Mouse (Mus musculus) hindbrain, embryonic 10.5 days (tissue): ENCODE measurements around the gene Arl8a. TPM values are rescaled to one million over a fixed set of nuclear protein-coding genes. Genes with fewer than 3 reads are reported as not detected.

ENCODE experiments used
- DNase-seq: peaks from one replicate; pipeline ENCODE4 v3.0.0-alpha.2; 2017; ENCODE audit warnings: low spot score
- H3K27ac ChIP-seq: fragments of 300-500 bp; sonication (generic); 2 replicates; pipeline ENCODE4 v1.5.1; 2016; ENCODE audit warnings: mild to moderate bottlenecking, moderate library complexity
- H3K27me3 ChIP-seq: fragments of 300-500 bp; sonication (generic); 2 replicates; pipeline ENCODE4 v1.6.1; 2016; ENCODE audit warnings: mild to moderate bottlenecking; ENCODE audit not compliant: poor library complexity, insufficient read depth, severe bottlenecking
- H3K36me3 ChIP-seq: fragments of 300-500 bp; sonication (generic); 2 replicates; pipeline ENCODE4 v1.6.1; 2016; ENCODE audit warnings: mild to moderate bottlenecking, moderate library complexity
- H3K4me1 ChIP-seq: fragments of 300-500 bp; sonication (generic); replicated peaks from 2 replicates; pipeline ENCODE4 v1.6.1; 2016; ENCODE audit warnings: mild to moderate bottlenecking
- H3K4me3 ChIP-seq: fragments of 300-500 bp; sonication (generic); 2 replicates; pipeline ENCODE4 v1.5.1; 2016; ENCODE audit warnings: mild to moderate bottlenecking, moderate library complexity
- H3K9me3 ChIP-seq: fragments of 300-500 bp; sonication (generic); 2 replicates; pipeline ENCODE4 v1.6.1; 2016; ENCODE audit warnings: mild to moderate bottlenecking, moderate library complexity
- WGBS: fragments of 180-500 bp; shearing (Covaris S2); methylation state at CpG from one replicate; pipeline ENCODE4 v1.1.7; 2016; 5-methylcytosine and 5-hydroxymethylcytosine counted together
- polyA plus RNA-seq: library from polyadenylated mRNA; unstranded; fragments of >200 nt; fragmentation: Nextera tagmentation; extraction: Ambion mirVana; gene quantifications from 2 replicates; pipeline ENCODE4 v1.2.1, GENCODE M21; 2016

Arl8a gene
- polyA plus RNA-seq, 1 experiment from 2014 or later = 95.3 TPM

GRCm38 (mm10) chr1:135160411-135161050 lies 13.9 kb downstream of the Arl8a start:
- Histone ChIP-seq H3K9me3 (0 out of 2 replicates have a peak, but pooled peaks cover 3% of the 10 kb centered on the region), H3K4me1 (peaks cover 28% of the 10 kb centered on the region), H3K27me3 (no peaks in the 10 kb centered on the region), H3K27ac (peak overlapping the region; percentile 23), H3K36me3 (peaks cover 15% of the 10 kb centered on the region), H3K4me3 (no peak overlapping the region)
- 88% methylated on average over 13 of the region's 13 CpGs for WGBS
- no peak for DNase-seq

DNA sequence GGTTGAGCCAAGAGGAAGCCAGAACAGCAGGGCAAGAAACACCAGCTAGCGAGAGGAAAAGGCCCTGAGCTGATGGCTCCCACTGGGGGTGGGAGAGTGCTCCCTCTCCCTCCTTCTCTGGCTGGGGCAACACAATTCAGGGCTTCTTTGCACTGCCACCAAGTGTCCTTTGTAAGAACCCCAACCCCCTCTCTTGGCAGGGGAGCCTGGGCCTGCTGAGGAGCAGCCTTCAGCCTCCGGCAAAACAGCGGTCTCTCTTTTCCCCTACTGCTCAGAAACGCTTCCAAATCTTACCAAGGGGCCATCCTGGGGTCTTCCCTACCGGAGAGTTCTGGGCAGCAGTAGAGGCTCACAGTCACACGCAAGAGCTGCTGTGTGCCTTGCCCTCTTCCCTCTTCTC lies 16.1 kb downstream of the Arl8a start:
- peaks cover 28% of the 10 kb centered on the region for H3K4me1 ChIP-seq
- WGBS = 28% methylated on average over 6 of the region's 6 CpGs
- no peaks in the 10 kb centered on the region for H3K36me3 ChIP-seq
- H3K27me3 ChIP-seq = no peaks in the 10 kb centered on the region
- no peak overlapping the region for H3K4me3 ChIP-seq
- 0 out of 2 replicates have a peak, but pooled peaks cover 3% of the 10 kb centered on the region for H3K9me3 ChIP-seq
- no peak for DNase-seq
- 0 out of 2 replicates have a peak overlapping the region, but pooled peaks have one; percentile 40 for H3K27ac ChIP-seq

DNA sequence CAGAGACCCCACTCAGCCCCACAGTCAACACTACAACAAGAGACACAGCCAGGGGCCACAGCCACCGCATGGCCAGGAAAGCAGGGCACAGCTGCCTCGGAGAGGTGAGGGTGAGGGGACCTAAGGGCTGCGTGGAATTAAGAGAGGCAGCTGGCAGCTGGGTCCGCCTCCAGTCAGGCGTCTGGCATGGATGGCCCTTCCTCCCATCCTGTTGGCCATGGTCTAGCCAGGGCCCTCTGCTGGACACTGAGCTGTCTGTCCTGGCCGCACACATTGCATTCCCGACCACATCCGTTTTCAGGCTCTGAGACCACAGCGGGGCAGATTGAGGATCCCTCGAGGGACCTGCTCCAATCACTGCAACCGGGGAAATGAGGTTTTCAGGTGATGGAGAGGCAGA lies 20.8 kb downstream of the Arl8a start, which contains the start of gene Gpr37l1:
Gene Gpr37l1 (minus strand): TSS at position 247 of the 400 bp plus-strand sequence.
- Histone ChIP-seq H3K4me1 (peaks cover 7% of the 10 kb centered on the region), H3K9me3 (no peaks in the 10 kb centered on the region), H3K27ac (no peak within 1 kb of the TSS), H3K36me3 (no peaks in the 10 kb centered on the region), H3K27me3 (no peaks in the 10 kb centered on the region), H3K4me3 (no peak within 1 kb of the TSS)
- 75% methylated on average over 11 of the region's 11 CpGs for WGBS
- DNase-seq = no peak

DNA sequence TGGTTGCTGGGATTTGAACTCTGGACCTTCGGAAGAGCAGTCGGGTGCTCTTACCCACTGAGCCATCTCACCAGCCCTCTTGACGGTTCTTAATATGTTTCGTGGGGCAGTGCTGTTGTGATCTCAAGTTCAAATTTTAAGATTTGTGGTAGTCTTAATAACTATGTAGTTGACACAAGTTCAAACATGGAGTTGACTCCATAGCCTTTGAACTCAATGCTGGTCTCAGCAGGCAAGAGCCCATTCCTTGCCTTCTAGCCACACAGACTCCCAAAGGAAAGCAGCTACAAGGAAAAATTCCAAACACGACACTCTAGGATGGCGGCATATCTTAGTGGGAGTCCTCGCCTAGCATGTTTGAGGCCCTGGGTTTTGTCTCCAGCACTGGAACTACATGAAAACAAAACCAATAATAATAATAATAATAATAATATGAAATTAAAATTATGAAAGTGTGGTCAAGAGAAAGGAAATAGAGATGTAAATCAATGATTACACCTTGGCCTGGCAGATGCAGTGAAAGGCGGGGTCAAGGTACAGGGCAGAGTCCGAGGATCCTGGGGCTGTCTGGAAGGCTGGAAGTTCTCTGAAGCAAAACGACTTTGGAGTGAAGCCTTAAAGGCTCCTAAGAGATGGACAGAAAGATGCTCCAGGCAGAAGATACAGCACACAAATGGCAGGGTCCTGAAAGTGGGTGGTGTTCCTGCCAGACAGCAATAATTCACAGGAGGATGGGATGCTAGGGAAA lies 22.0 kb downstream of the Arl8a start:
- H3K4me3 ChIP-seq = no peak overlapping the region
- no peaks in the 10 kb centered on the region for H3K27me3 ChIP-seq
- no peaks in the 10 kb centered on the region for H3K36me3 ChIP-seq
- H3K27ac ChIP-seq = no peak overlapping the region
- H3K9me3 ChIP-seq = no peaks in the 10 kb centered on the region
- 88% methylated on average over 10 of the region's 10 CpGs for WGBS
- no peaks in the 10 kb centered on the region for H3K4me1 ChIP-seq
- no peak for DNase-seq

DNA sequence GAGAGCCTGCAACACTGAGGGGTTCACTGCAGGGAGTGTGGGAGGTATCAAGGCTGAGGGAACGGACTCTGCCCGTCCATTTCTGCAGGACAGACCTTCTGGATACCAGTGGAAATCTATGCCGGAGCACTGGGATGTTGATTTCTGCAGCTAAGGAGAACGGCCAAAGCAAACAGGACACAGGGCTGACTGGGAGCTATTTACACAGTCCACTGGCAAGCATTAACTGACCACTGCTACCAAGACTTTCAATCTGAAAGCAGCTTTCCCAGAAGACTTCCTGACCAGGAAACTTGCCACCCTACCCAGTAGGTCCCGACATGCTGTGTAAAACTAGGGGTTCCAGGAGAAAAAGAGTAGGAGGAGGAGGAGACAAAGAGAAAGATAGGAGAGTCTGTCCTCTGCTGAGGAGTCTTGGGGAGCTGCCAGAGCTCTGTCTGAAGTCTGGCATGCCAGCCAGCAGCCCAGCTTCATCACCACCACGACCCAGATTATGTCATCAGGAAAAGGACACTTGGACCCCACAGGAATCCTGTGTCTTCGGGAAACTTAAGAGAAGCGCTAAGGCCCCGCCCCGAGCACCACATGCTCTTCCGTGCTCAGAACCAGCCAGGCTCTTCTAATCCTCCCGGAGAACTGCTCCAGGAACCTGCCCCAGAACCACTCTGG lies 23.1 kb downstream of the Arl8a start:
- H3K36me3 ChIP-seq = no peaks in the 10 kb centered on the region
- H3K4me3 ChIP-seq = no peak overlapping the region
- no peaks in the 10 kb centered on the region for H3K4me1 ChIP-seq
- no peaks in the 10 kb centered on the region for H3K9me3 ChIP-seq
- H3K27me3 ChIP-seq = no peaks in the 10 kb centered on the region
- no peak overlapping the region for H3K27ac ChIP-seq
- 60% methylated on average over 12 of the region's 12 CpGs for WGBS
- no peak for DNase-seq

DNA sequence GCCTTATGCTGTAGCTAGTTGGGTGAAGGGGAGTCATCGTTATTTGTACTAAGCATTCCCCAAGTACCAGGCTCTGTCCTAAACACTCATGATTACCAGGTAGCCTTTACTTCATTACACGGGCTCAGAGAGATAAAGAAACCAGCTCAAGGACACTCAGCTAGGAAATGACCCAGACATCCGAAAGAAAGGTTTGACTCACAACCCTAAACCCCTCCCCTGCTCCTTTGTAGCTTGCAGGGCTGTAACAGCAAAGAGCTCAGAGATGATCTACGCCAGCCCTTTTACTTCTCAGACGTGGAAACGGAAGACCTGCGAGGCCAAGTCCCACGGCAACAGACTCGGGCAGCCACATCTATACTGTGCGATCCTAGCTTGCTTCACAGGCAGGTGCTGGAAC lies 23.7 kb downstream of the Arl8a start:
- no peaks in the 10 kb centered on the region for H3K9me3 ChIP-seq
- H3K27ac ChIP-seq = no peak overlapping the region
- 81% methylated on average over 10 of the region's 10 CpGs for WGBS
- DNase-seq = no peak
- H3K4me1 ChIP-seq = no peaks in the 10 kb centered on the region
- no peak overlapping the region for H3K4me3 ChIP-seq
- no peaks in the 10 kb centered on the region for H3K36me3 ChIP-seq
- H3K27me3 ChIP-seq = no peaks in the 10 kb centered on the region

GRCm38 (mm10) chr1:135171202-135171601 lies 24.6 kb downstream of the Arl8a start:
- no peak for DNase-seq
- no peak overlapping the region for H3K4me3 ChIP-seq
- H3K27me3 ChIP-seq = no peaks in the 10 kb centered on the region
- H3K27ac ChIP-seq = no peak overlapping the region
- WGBS = 82% methylated on average over 7 of the region's 7 CpGs
- no peaks in the 10 kb centered on the region for H3K9me3 ChIP-seq
- H3K36me3 ChIP-seq = no peaks in the 10 kb centered on the region
- H3K4me1 ChIP-seq = no peaks in the 10 kb centered on the region

DNA sequence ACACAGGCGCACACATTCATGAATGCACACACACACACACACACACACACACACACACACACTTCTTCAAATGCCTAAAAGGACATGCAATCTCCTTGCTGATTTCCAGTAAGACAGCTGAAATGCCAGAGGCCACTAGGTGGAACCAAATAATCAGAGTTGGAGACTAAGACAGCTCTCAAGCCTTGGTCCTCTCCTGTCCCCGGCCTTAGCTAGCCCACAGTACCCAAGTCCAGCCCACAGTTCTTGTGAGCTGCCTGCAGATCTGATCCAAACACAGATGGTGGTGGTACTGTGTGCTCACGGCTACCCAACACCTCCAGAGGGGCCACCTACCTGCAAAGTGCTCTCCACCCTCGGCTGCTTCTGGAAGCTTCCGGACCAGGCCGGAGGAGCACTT lies 25.4 kb downstream of the Arl8a start:
- H3K4me3 ChIP-seq = no peak overlapping the region
- no peaks in the 10 kb centered on the region for H3K4me1 ChIP-seq
- no peaks in the 10 kb centered on the region for H3K36me3 ChIP-seq
- H3K27ac ChIP-seq = no peak overlapping the region
- WGBS = 59% methylated on average over 6 of the region's 6 CpGs
- peak; percentile 60 for DNase-seq
- H3K9me3 ChIP-seq = no peaks in the 10 kb centered on the region
- no peaks in the 10 kb centered on the region for H3K27me3 ChIP-seq

DNA sequence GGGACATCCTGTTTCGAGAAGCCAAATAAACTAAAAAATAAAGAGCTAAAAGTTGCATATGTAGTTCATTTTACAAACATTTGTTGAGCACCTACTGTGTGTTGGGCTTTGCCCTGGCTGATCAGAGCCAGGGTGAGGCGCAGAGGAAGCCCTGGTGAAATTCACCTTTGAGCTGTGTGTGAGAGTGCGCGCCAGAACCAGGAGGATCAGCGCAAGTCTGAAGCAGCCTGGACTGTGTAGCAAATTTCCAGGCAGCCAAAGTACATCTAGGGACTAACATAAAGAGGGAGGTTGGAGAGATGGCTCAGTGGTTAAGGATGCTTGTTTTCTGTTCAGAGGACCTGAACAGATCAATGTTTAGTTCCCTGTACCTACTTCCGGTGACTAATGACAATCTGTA lies 26.7 kb downstream of the Arl8a start:
- no peak for DNase-seq
- Histone ChIP-seq H3K4me3 (no peak overlapping the region), H3K4me1 (no peaks in the 10 kb centered on the region), H3K9me3 (no peaks in the 10 kb centered on the region), H3K27ac (no peak overlapping the region), H3K27me3 (no peaks in the 10 kb centered on the region), H3K36me3 (no peaks in the 10 kb centered on the region)
- WGBS = 92% methylated on average over 6 of the region's 6 CpGs

DNA sequence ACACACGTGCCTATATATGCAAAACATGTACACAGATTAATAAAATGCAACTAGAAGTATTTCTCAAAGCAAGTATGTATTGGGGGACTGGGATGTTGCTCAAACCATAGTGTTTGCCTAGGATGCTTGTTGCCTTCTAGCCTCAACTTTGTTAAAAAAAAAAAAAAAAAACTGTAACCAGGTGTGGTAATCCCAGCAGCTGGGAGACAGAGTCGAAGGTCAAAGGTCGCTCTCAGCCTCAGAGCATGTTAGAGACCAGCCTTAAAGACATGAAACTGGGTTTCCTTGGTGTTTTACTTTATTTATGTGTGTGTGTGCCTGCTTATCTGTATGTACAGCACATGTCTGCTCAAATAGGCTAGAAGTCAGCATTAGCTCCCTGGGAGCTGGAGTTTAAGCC lies 28.6 kb downstream of the Arl8a start:
- Histone ChIP-seq H3K4me3 (no peak overlapping the region), H3K27ac (no peak overlapping the region), H3K9me3 (no peaks in the 10 kb centered on the region), H3K36me3 (no peaks in the 10 kb centered on the region), H3K4me1 (no peaks in the 10 kb centered on the region), H3K27me3 (no peaks in the 10 kb centered on the region)
- no peak for DNase-seq
- WGBS = 81% methylated on average over 3 of the region's 3 CpGs

GRCm38 (mm10) chr1:135177724-135178123 lies 31.1 kb downstream of the Arl8a start:
- no peak for DNase-seq
- Histone ChIP-seq H3K27ac (no peak overlapping the region), H3K27me3 (no peaks in the 10 kb centered on the region), H3K36me3 (no peaks in the 10 kb centered on the region), H3K9me3 (no peaks in the 10 kb centered on the region), H3K4me1 (0 out of 2 replicates have a peak, but pooled peaks cover 3% of the 10 kb centered on the region), H3K4me3 (no peak overlapping the region)
- 93% methylated on average over 3 of the region's 3 CpGs for WGBS

DNA sequence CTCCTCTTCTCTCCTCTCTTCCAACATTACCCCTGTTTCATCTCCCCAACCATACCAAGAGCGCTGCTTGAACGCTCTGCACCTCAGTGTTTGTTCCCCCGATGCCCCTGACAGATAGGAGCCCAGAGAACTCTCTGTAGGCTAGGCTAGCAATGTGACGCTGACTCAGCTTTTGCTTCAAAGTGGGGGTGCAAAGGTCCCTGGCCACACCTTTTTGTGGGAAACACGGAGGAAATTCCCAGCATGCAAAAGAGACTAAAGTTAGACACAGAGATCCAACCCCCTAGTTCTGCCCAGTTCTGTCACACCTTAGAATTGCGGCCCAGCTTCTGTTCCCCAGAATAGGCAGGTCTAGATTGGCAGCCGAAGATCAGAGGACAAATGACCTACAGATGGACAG lies 32.2 kb downstream of the Arl8a start:
- Histone ChIP-seq H3K4me3 (no peak overlapping the region), H3K27me3 (no peaks in the 10 kb centered on the region), H3K4me1 (0 out of 2 replicates have a peak, but pooled peaks cover 8% of the 10 kb centered on the region), H3K27ac (no peak overlapping the region), H3K36me3 (no peaks in the 10 kb centered on the region), H3K9me3 (no peaks in the 10 kb centered on the region)
- no peak for DNase-seq
- WGBS = 88% methylated on average over 7 of the region's 7 CpGs

DNA sequence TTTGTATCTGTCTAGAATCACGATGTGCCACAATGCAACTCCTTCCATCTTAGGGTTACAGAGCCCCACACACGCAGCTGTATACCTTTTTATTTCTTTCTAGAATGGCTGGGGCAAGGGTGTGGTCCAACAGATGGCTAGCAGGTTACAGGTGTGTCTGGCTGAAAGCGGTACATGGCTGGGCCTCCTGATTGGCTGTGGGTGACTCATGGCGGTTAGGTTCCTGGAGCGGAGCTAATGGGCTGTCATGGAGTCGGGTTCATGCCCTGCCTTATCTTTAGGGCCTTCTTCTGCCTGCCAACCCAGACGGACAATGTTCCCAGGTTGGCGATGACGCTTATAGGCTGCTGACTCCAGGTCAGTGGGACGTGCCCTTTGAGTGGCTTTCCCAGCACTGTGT lies 34.2 kb downstream of the Arl8a start:
- H3K9me3 ChIP-seq = no peaks in the 10 kb centered on the region
- no peak for DNase-seq
- 0 out of 2 replicates have a peak, but pooled peaks cover 8% of the 10 kb centered on the region for H3K4me1 ChIP-seq
- no peak overlapping the region for H3K4me3 ChIP-seq
- 86% methylated on average over 10 of the region's 10 CpGs for WGBS
- peaks cover 7% of the 10 kb centered on the region; the same call in 1 of the 2 replicates for H3K27me3 ChIP-seq
- H3K36me3 ChIP-seq = no peaks in the 10 kb centered on the region
- H3K27ac ChIP-seq = no peak overlapping the region
